Mouse (Mus musculus) midbrain, embryonic 15.5 days (tissue): ENCODE measurements around the gene Olfr145. TPM values are rescaled to one million over a fixed set of nuclear protein-coding genes. Genes with fewer than 3 reads are reported as not detected.

Experiments used
- ATAC-seq: fragments of 200-750 bp; cut with Nextera tagmentation; replicated peaks from 2 replicates; pipeline ENCODE4 v1.8.0; 2017; ENCODE audit warnings: moderate TSS enrichment
- H3K27ac ChIP-seq: fragments of 300-500 bp; sonication (generic); 2 replicates; pipeline ENCODE4 v1.5.1; 2015; ENCODE audit warnings: mild to moderate bottlenecking, inconsistent platforms
- H3K27me3 ChIP-seq: fragments of 300-500 bp; sonication (generic); replicated peaks from 2 replicates; pipeline ENCODE4 v1.6.1; 2015; ENCODE audit warnings: inconsistent platforms
- H3K36me3 ChIP-seq: fragments of 300-500 bp; sonication (generic); replicated peaks from 2 replicates; pipeline ENCODE4 v1.6.1; 2015; ENCODE audit warnings: inconsistent platforms
- H3K4me1 ChIP-seq: fragments of 300-500 bp; sonication (generic); 2 replicates; pipeline ENCODE4 v1.6.1; 2015; ENCODE audit warnings: inconsistent platforms
- H3K4me2 ChIP-seq: fragments of 300-500 bp; sonication (generic); 2 replicates; pipeline ENCODE4 v1.6.1; 2015; ENCODE audit warnings: inconsistent platforms, mild to moderate bottlenecking, moderate library complexity
- H3K4me3 ChIP-seq: fragments of 300-500 bp; sonication (generic); 2 replicates; pipeline ENCODE4 v1.5.1; 2015; ENCODE audit warnings: mild to moderate bottlenecking, inconsistent platforms
- H3K9ac ChIP-seq: fragments of 300-500 bp; sonication (generic); 2 replicates; pipeline ENCODE4 v1.6.1; 2015; ENCODE audit warnings: mild to moderate bottlenecking, inconsistent platforms
- H3K9me3 ChIP-seq: fragments of 300-500 bp; sonication (generic); 2 replicates; pipeline ENCODE4 v1.6.1; 2016; ENCODE audit warnings: inconsistent platforms
- WGBS: fragments of 180-500 bp; shearing (Covaris S2); methylation state at CpG from one replicate; pipeline ENCODE4 v1.1.7; 2015; ENCODE audit warnings: mixed read lengths; 5-methylcytosine and 5-hydroxymethylcytosine counted together
- polyA plus RNA-seq: library from polyadenylated mRNA; unstranded; fragments of >200 nt; fragmentation: Nextera tagmentation; extraction: Ambion mirVana; gene quantifications from 2 replicates; pipeline ENCODE4 v1.2.1, GENCODE M21; 2015

Gene Olfr145
- polyA plus RNA-seq, 1 experiment from 2014 or later, result not detected

GRCm38 (mm10) chr9:37926019-37927013 lies 29.8 kb downstream of the Olfr145 start:
- no peak for ATAC-seq
- Histone ChIP-seq H3K27me3 (no peaks in the 10 kb centered on the region), H3K9me3 (no peaks in the 10 kb centered on the region), H3K4me1 (no peaks in the 10 kb centered on the region), H3K27ac (no peak overlapping the region), H3K4me2 (no peak overlapping the region), H3K4me3 (no peak overlapping the region), H3K9ac (no peak overlapping the region), H3K36me3 (no peaks in the 10 kb centered on the region)
- 61% methylated on average over 3 of the region's 3 CpGs for WGBS

GRCm38 (mm10) chr9:37932519-37932918 lies 36.0 kb downstream of the Olfr145 start:
- peak; percentile 94 for ATAC-seq
- H3K4me2 ChIP-seq, result no peak overlapping the region
- no peak overlapping the region for H3K27ac ChIP-seq
- H3K27me3 ChIP-seq, result no peaks in the 10 kb centered on the region
- no peaks in the 10 kb centered on the region for H3K36me3 ChIP-seq
- no peaks in the 10 kb centered on the region for H3K4me1 ChIP-seq
- 6% methylated on average over 11 of the region's 11 CpGs for WGBS
- H3K4me3 ChIP-seq, result no peak overlapping the region
- H3K9ac ChIP-seq, result no peak overlapping the region
- no peaks in the 10 kb centered on the region for H3K9me3 ChIP-seq

GRCm38 (mm10) chr9:37934146-37934545 lies 37.6 kb downstream of the Olfr145 start:
- no peaks in the 10 kb centered on the region for H3K4me1 ChIP-seq
- H3K36me3 ChIP-seq, result no peaks in the 10 kb centered on the region
- H3K27me3 ChIP-seq, result no peaks in the 10 kb centered on the region
- no peak overlapping the region for H3K27ac ChIP-seq
- no peak overlapping the region for H3K9ac ChIP-seq
- no peak for ATAC-seq
- H3K4me3 ChIP-seq, result no peak overlapping the region
- no peak overlapping the region for H3K4me2 ChIP-seq
- no peaks in the 10 kb centered on the region for H3K9me3 ChIP-seq

GRCm38 (mm10) chr9:37941167-37941566 lies 44.6 kb downstream of the Olfr145 start:
- no peak overlapping the region for H3K4me2 ChIP-seq
- no peaks in the 10 kb centered on the region for H3K36me3 ChIP-seq
- H3K9me3 ChIP-seq, result no peaks in the 10 kb centered on the region
- H3K27me3 ChIP-seq, result no peaks in the 10 kb centered on the region
- WGBS, result 99% methylated on average over 2 of the region's 2 CpGs
- ATAC-seq, result no peak
- no peaks in the 10 kb centered on the region for H3K4me1 ChIP-seq
- H3K4me3 ChIP-seq, result no peak overlapping the region
- no peak overlapping the region for H3K9ac ChIP-seq
- H3K27ac ChIP-seq, result no peak overlapping the region

Other genes starting within 250 kb of the Olfr145 start
- 83.6 and 92.9 TPM in 2 replicates for gene Tbrg1, start 239.4 kb upstream of the Olfr145 start, polyA plus RNA-seq
- gene Panx3, start 227.5 kb upstream of the Olfr145 start, polyA plus RNA-seq, result not detected in 2 replicates
- not detected in 2 replicates for gene Olfr160, start 180.5 kb upstream of the Olfr145 start, polyA plus RNA-seq
- gene Olfr874, start 151.6 kb upstream of the Olfr145 start, polyA plus RNA-seq, result not detected in 2 replicates
- 0.10 TPM in 1 of 2 replicates, not detected in the other for gene Olfr875, start 124.9 kb upstream of the Olfr145 start, polyA plus RNA-seq
- gene Olfr876, start 93.7 kb upstream of the Olfr145 start, polyA plus RNA-seq, result not detected in 2 replicates
- gene Olfr877, start 42.5 kb upstream of the Olfr145 start, polyA plus RNA-seq, result not detected in 2 replicates
- gene Olfr878, start 21.1 kb downstream of the Olfr145 start, polyA plus RNA-seq, result not detected in 2 replicates
- not detected in 2 replicates for gene Olfr881, start 95.1 kb downstream of the Olfr145 start, polyA plus RNA-seq
- not detected in 2 replicates for gene Olfr883, start 129.1 kb downstream of the Olfr145 start, polyA plus RNA-seq
- not detected in 2 replicates for gene Olfr884, start 149.8 kb downstream of the Olfr145 start, polyA plus RNA-seq
- not detected in 2 replicates for gene Olfr885, start 164.6 kb downstream of the Olfr145 start, polyA plus RNA-seq
- gene Olfr887, start 187.3 kb downstream of the Olfr145 start, polyA plus RNA-seq, result not detected in 2 replicates
- not detected in 2 replicates for gene Olfr888, start 211.4 kb downstream of the Olfr145 start, polyA plus RNA-seq
- 0.05 and 0.08 TPM in 2 replicates for gene Olfr889, start 218.5 kb downstream of the Olfr145 start, polyA plus RNA-seq
- gene Olfr890, start 245.8 kb downstream of the Olfr145 start, polyA plus RNA-seq, result not detected in 2 replicates